Mouse (Mus musculus) embryo, embryonic 10.5 days (tissue): ENCODE data around the gene Capn10.

ENCODE experiments used
- DNase-seq: peaks from one replicate; pipeline ENCODE4 v3.0.0-alpha.2; 2015; ENCODE audit warnings: low spot score

Gene Capn10

GRCm38 (mm10) chr1:92934182-92934827, at the start of gene Capn10:
Gene Capn10, plus strand, starts transcription at chr1:92934376.
- DNase-seq = peak; percentile 98

- DNase-seq = no peak
Measured at GRCm38 (mm10) chr1:92888901-92889655, 45.1 kb upstream of the Capn10 start.

GRCm38 (mm10) chr1:92892791-92893190, 41.4 kb upstream of the Capn10 start:
- DNase-seq = no peak

GRCm38 (mm10) chr1:92893896-92894295, 40.3 kb upstream of the Capn10 start:
- no peak for DNase-seq

GRCm38 (mm10) chr1:92895089-92895488, 39.1 kb upstream of the Capn10 start:
- peak; percentile 91 for DNase-seq

GRCm38 (mm10) chr1:92902786-92903185, 31.4 kb upstream of the Capn10 start, which contains the start of gene Ankmy1:
Gene Ankmy1, minus strand, starts transcription at chr1:92902906.
- peak; percentile 88 for DNase-seq

GRCm38 (mm10) chr1:92903627-92904026, 30.5 kb upstream of the Capn10 start:
- no peak for DNase-seq

- no peak for DNase-seq
Measured at GRCm38 (mm10) chr1:92905703-92906310, 28.4 kb upstream of the Capn10 start.

- DNase-seq = peak; percentile 95
Measured at GRCm38 (mm10) chr1:92906779-92907631, 27.2 kb upstream of the Capn10 start, which contains the start of gene Dusp28. Gene Dusp28, plus strand, starts transcription at chr1:92906981.

- no peak for DNase-seq
Measured at GRCm38 (mm10) chr1:92907632-92908360, 26.4 kb upstream of the Capn10 start.

GRCm38 (mm10) chr1:92908664-92909063, 25.5 kb upstream of the Capn10 start:
- DNase-seq = no peak

GRCm38 (mm10) chr1:92909068-92909467, 25.1 kb upstream of the Capn10 start:
- peak; percentile 71 for DNase-seq

- DNase-seq = peak; percentile 84
Measured at GRCm38 (mm10) chr1:92910239-92910885, 23.8 kb upstream of the Capn10 start, which contains the start of gene Rnpepl1. Gene Rnpepl1, plus strand, starts transcription at chr1:92910783.

GRCm38 (mm10) chr1:92910925-92911720, 23.1 kb upstream of the Capn10 start:
- peak; percentile 49 for DNase-seq

GRCm38 (mm10) chr1:92911721-92912138, 22.4 kb upstream of the Capn10 start:
- DNase-seq = no peak

- no peak for DNase-seq
Measured at GRCm38 (mm10) chr1:92912286-92912685, 21.9 kb upstream of the Capn10 start.

- no peak for DNase-seq
Measured at GRCm38 (mm10) chr1:92914239-92914638, 19.9 kb upstream of the Capn10 start.

GRCm38 (mm10) chr1:92914993-92915392, 19.2 kb upstream of the Capn10 start:
- DNase-seq = no peak

GRCm38 (mm10) chr1:92916725-92917124, 17.5 kb upstream of the Capn10 start:
- DNase-seq = no peak

- no peak for DNase-seq
Measured at GRCm38 (mm10) chr1:92919151-92919550, 15.0 kb upstream of the Capn10 start.
